Mouse (Mus musculus) heart, embryonic 14.5 days (tissue): ENCODE results near the gene Vwde. TPM values are rescaled to one million over a fixed set of nuclear protein-coding genes. Genes with fewer than 3 reads are reported as not detected.

ENCODE experiments used
- ATAC-seq: fragments of 200-750 bp; cut with Nextera tagmentation; 2 replicates; pipeline ENCODE4 v1.8.0; 2017; ENCODE audit warnings: low read depth, moderate TSS enrichment; ENCODE audit not compliant: insufficient number of reproducible peaks, insufficient read depth, low FRiP score
- H3K27ac ChIP-seq, 2 experiments: fragments of 200-500 bp in 1 of 2; fragments of 300-500 bp in 1 of 2; sonication (generic) in 1 of 2; replicated peaks in 1 of 2; 2 replicates each; pipeline ENCODE4 v1.5.1; 2012 to 2014; ENCODE audit warnings: low read depth in 2 of 2, low read length in 2 of 2, control low read depth in 1 of 2, mild to moderate bottlenecking in 1 of 2, mixed read lengths in 1 of 2; ENCODE audit not compliant: control insufficient read depth in 1 of 2, insufficient read depth in 1 of 2
- H3K27me3 ChIP-seq: fragments of 300-500 bp; sonication (generic); 2 replicates; pipeline ENCODE4 v1.6.1; 2014; ENCODE audit warnings: mild to moderate bottlenecking, low read length, control low read depth; ENCODE audit not compliant: control insufficient read depth, insufficient read depth
- H3K36me3 ChIP-seq: fragments of 300-500 bp; sonication (generic); 2 replicates; pipeline ENCODE4 v1.6.1; 2014; ENCODE audit warnings: mild to moderate bottlenecking, control low read depth, low read length, mixed read lengths; ENCODE audit not compliant: control insufficient read depth, insufficient read depth
- H3K4me1 ChIP-seq, 2 experiments: fragments of 200-500 bp in 1 of 2; fragments of 300-500 bp in 1 of 2; sonication (generic) in 1 of 2; 2 replicates each; pipeline ENCODE4 v1.6.1; 2012 to 2014; ENCODE audit warnings: low read length in 2 of 2, control low read depth in 1 of 2, mixed read lengths in 1 of 2; ENCODE audit not compliant: control insufficient read depth in 2 of 2, insufficient read depth in 2 of 2
- H3K4me2 ChIP-seq: fragments of 300-500 bp; sonication (generic); 2 replicates; pipeline ENCODE4 v1.6.1; 2014; ENCODE audit warnings: mild to moderate bottlenecking, low read length
- H3K4me3 ChIP-seq, 2 experiments: fragments of 200-500 bp in 1 of 2; fragments of 300-500 bp in 1 of 2; sonication (generic) in 1 of 2; 2 replicates each; pipeline ENCODE4 v1.5.1; 2012 to 2014; ENCODE audit warnings: low read length in 2 of 2, mild to moderate bottlenecking in 2 of 2, control low read depth in 1 of 2, low read depth in 1 of 2, moderate library complexity in 1 of 2; ENCODE audit not compliant: control insufficient read depth in 1 of 2, insufficient read depth in 1 of 2
- H3K9ac ChIP-seq: fragments of 300-500 bp; sonication (generic); 2 replicates; pipeline ENCODE4 v1.6.1; 2014; ENCODE audit warnings: mild to moderate bottlenecking, low read length
- H3K9me3 ChIP-seq: fragments of 300-500 bp; sonication (generic); 2 replicates; pipeline ENCODE4 v1.6.1; 2016; ENCODE audit warnings: low read length, control low read depth; ENCODE audit not compliant: control insufficient read depth
- WGBS: fragments of 180-500 bp; shearing (Covaris S2); extraction: QIAGEN DNeasy Blood & Tissue Kit; methylation state at CpG from one replicate; pipeline ENCODE4 v1.1.7; 2014; 5-methylcytosine and 5-hydroxymethylcytosine counted together
- polyA plus RNA-seq: library from polyadenylated mRNA; unstranded; fragments of >200 nt; fragmentation: Nextera tagmentation; extraction: Ambion mirVana; gene quantifications from 2 replicates; pipeline ENCODE4 v1.2.1, GENCODE M21; 2014

The Vwde gene
- polyA plus RNA-seq, result not detected in 2 replicates

DNA sequence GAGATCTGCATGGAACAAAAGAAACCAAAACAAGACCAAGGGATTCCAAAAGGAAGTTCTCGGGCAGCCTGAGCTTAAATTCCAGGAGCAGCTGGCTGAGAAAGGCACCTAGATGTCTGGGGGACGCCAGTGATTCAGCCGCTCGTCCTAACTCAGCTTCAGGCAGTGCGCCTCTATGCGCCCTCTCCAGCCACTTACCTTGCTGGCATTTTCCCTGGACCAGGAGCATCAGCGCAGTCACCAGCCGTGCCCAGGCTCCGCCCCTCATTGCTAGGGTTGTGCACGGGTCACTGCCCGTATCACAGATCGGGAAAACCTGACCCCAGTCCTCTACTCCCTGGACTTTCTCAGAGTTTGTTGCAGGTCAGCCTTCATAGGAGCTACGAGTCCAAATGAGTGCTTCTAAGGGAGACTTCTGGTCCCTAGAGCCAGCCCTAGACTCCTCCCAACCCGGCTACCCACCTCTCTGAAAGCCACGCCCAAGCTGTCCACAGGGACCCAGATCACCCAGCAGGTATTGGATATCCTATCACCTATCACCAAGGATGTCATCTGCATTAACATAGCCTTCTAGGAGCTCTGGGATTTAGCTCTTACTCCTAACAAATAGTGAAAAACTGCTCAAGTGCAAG, at the start of gene Vwde:
Gene Vwde (minus strand): TSS at position 370 of the 632 bp plus-strand sequence.
- no peak within 1 kb of the TSS for H3K9ac ChIP-seq
- no peaks in the 10 kb centered on the region for H3K4me1 ChIP-seq
- peak within 1 kb of the TSS; percentile 1 to 26; a peak in 3 of 4 replicates for H3K4me3 ChIP-seq
- 40% methylated on average over 15 of the region's 15 CpGs for WGBS
- no peaks in the 10 kb centered on the region for H3K9me3 ChIP-seq
- H3K27me3 ChIP-seq, result no peaks in the 10 kb centered on the region
- no peak within 1 kb of the TSS for H3K27ac ChIP-seq
- H3K4me2 ChIP-seq, result peak within 1 kb of the TSS; percentile 67
- ATAC-seq, result no peak
- H3K36me3 ChIP-seq, result no peaks in the 10 kb centered on the region

DNA sequence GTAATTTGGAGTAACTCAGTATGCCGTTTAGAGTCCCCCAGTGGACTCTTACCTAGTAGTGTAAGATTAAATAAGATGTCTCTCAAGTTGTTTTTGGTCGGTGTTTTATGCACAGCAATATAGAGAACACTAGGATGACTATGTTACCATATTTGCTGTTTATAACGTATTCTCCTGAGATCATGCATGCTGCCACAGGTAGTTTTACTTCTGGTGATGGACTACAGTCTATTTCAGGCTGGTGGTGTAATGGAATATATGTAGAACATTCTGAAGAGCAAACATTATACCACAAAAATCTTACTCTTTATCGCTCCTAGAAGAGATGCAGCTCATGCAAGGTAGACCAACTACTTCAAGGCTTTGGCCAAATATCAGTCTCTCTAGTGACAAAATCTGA, 30.6 kb upstream of the Vwde start:
- no peaks in the 10 kb centered on the region for H3K4me1 ChIP-seq
- no peak overlapping the region for H3K4me3 ChIP-seq
- 80% methylated on average over 4 of the region's 4 CpGs for WGBS
- no peak overlapping the region for H3K27ac ChIP-seq
- no peak overlapping the region for H3K9ac ChIP-seq
- ATAC-seq, result no peak
- H3K4me2 ChIP-seq, result no peak overlapping the region
- H3K9me3 ChIP-seq, result no peaks in the 10 kb centered on the region
- H3K36me3 ChIP-seq, result no peaks in the 10 kb centered on the region
- H3K27me3 ChIP-seq, result no peaks in the 10 kb centered on the region

DNA sequence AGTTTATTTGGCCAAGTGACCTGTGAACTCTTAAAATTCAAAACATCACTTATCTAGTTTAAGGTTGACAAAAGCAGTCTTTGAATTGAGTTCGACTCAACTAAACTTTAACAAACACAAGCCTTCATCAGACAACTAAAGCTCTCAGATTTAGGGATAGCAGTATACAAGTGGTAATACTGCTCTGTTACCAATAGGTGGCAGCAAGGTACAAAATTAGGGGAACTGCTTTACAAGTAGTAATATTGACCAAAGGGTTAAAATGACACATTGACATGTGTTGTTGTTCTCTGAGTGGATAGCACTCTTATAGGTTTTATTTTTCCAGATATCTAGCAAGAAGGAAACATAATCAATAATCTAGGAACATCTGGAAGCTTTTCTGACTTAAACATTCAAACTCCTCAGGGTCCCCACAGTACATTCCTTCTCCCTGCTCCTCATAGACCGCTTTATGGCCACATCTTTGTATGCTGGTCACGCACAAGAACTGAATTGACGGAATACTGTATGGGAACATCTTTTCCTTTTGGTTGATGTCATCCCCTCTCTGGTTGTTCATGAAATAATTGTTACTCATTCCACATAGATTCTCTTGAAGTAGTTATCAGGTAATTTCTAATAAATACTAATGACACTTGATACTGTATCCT, 23.7 kb upstream of the Vwde start:
- WGBS, result 63% methylated on average over 4 of the region's 4 CpGs
- H3K9me3 ChIP-seq, result no peaks in the 10 kb centered on the region
- no peak overlapping the region for H3K9ac ChIP-seq
- H3K4me3 ChIP-seq, result no peak overlapping the region
- no peaks in the 10 kb centered on the region for H3K36me3 ChIP-seq
- no peaks in the 10 kb centered on the region for H3K4me1 ChIP-seq
- H3K27ac ChIP-seq, result no peak overlapping the region
- no peak for ATAC-seq
- no peaks in the 10 kb centered on the region for H3K27me3 ChIP-seq
- no peak overlapping the region for H3K4me2 ChIP-seq

GRCm38 (mm10) chr6:13206157-13206556, 18.6 kb downstream of the Vwde start:
- no peak for ATAC-seq
- Histone ChIP-seq H3K36me3 (no peaks in the 10 kb centered on the region), H3K27ac (no peak overlapping the region), H3K4me3 (no peak overlapping the region), H3K9ac (no peak overlapping the region), H3K4me1 (no peaks in the 10 kb centered on the region), H3K9me3 (no peaks in the 10 kb centered on the region), H3K4me2 (no peak overlapping the region), H3K27me3 (no peaks in the 10 kb centered on the region)
- WGBS, result 66% methylated on average over 6 of the region's 6 CpGs

DNA sequence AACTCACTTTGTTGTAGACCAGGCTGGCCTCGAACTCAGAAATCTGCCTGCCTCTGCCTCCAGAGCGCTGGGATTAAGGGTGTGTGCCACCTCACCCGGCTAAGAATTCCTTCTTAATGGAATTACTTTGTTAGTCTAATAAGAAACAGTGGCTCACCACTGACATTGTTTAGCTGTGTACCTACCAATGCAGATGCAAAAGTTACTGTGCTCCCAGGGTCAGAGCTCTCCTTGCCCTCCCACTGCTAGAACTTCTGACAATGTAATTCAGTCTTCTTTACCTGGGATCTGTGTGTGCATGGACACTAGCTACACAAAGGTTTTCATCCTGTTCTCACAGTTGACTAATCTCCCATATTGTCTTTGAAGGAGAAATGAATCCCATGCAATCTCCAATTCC, 27.3 kb downstream of the Vwde start:
- Histone ChIP-seq H3K27ac (no peak overlapping the region), H3K4me2 (no peak overlapping the region), H3K4me3 (no peak overlapping the region), H3K9me3 (no peaks in the 10 kb centered on the region), H3K27me3 (no peaks in the 10 kb centered on the region), H3K9ac (no peak overlapping the region), H3K4me1 (no peaks in the 10 kb centered on the region), H3K36me3 (no peaks in the 10 kb centered on the region)
- 82% methylated on average over 3 of the region's 3 CpGs for WGBS
- ATAC-seq, result no peak

GRCm38 (mm10) chr6:13186836-13187235, 37.9 kb downstream of the Vwde start:
- 80% methylated on average over 11 of the region's 11 CpGs for WGBS
- Histone ChIP-seq H3K9me3 (no peaks in the 10 kb centered on the region), H3K9ac (no peak overlapping the region), H3K4me3 (no peak overlapping the region), H3K27me3 (no peaks in the 10 kb centered on the region), H3K4me1 (no peaks in the 10 kb centered on the region), H3K4me2 (no peak overlapping the region), H3K27ac (no peak overlapping the region), H3K36me3 (no peaks in the 10 kb centered on the region)
- no peak for ATAC-seq

DNA sequence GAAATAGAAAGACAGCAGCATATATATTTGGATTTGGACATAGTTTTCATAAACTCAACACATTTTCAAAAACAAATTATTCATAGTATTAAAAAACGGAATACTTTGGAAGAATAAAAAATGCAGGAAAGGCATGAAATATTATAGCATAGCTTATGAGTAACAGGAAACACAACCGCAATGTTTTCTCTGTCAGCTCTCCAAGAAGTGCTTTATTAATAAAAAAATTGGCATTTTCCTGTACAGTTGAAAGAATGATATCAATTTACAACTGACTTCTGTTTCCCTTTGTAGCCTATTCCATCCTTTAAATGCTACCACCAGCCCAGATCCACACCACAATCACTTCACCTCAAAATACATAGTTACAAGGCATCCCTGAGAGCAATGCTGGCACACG, 44.7 kb downstream of the Vwde start:
- 66% methylated on average over 3 of the region's 3 CpGs for WGBS
- Histone ChIP-seq H3K36me3 (no peaks in the 10 kb centered on the region), H3K9ac (no peak overlapping the region), H3K9me3 (no peaks in the 10 kb centered on the region), H3K27ac (no peak overlapping the region), H3K27me3 (no peaks in the 10 kb centered on the region), H3K4me2 (no peak overlapping the region), H3K4me1 (no peaks in the 10 kb centered on the region), H3K4me3 (no peak overlapping the region)
- ATAC-seq, result no peak
